Mouse (Mus musculus): ENCODE data around the gene Eloa. TPM values are rescaled to one million over a fixed set of nuclear protein-coding genes. Genes with fewer than 3 reads are reported as not detected.
A peak's percentile ranks its signal among the peaks of the same experiment; 100 is the strongest.
"Not testable (repeated sequence)": the region's sequence is repeated elsewhere in the genome, so short reads cannot be mapped to it uniquely, and the experiment has no call there.

The Eloa gene
- 38.2 and 39.4 TPM in 2 replicates for polyA plus RNA-seq (2016; fragmentation: Nextera tagmentation; extraction: Ambion mirVana)

- H3K9ac ChIP-seq: peak within 1 kb of the TSS; percentile 100
- WGBS (ENCODE audit: insufficient replicate concordance): 1% methylated on average over 38 of the region's 48 CpGs
- peaks cover 20% of the 10 kb centered on the region for H3K36me3 ChIP-seq
- H3K27me3 ChIP-seq (replicated peaks): no peaks in the 10 kb centered on the region
- peak; percentile 97 for ATAC-seq
- H3K27ac ChIP-seq: peak within 1 kb of the TSS; percentile 96
- peak within 1 kb of the TSS; percentile 98 for H3K4me3 ChIP-seq
- H3K4me1 ChIP-seq: peaks cover 37% of the 10 kb centered on the region
- H3K4me2 ChIP-seq: peak within 1 kb of the TSS; percentile 90
- no peaks in the 10 kb centered on the region for H3K9me3 ChIP-seq (replicated peaks)
These were observed at the start of gene Eloa for GRCm38 (mm10) chr4:136021549-136022047. Gene Eloa, minus strand, starts transcription at chr4:136021763.

GRCm38 (mm10) chr4:136071178-136071714, 49.7 kb upstream of the Eloa start:
- Histone ChIP-seq H3K9me3 (replicated peaks) (no peaks in the 10 kb centered on the region), H3K4me3 (no peak overlapping the region), H3K4me1 (peaks cover 20% of the 10 kb centered on the region), H3K27ac (no peak overlapping the region), H3K27me3 (replicated peaks) (peaks cover 58% of the 10 kb centered on the region), H3K36me3 (no peaks in the 10 kb centered on the region), H3K4me2 (no peak overlapping the region), H3K9ac (no peak overlapping the region)
- 4% methylated on average over 15 of the region's 15 CpGs for WGBS (ENCODE audit: insufficient replicate concordance)
- ATAC-seq: 0 out of 2 replicates have a peak, but pooled peaks have one; percentile 23

GRCm38 (mm10) chr4:136070592-136070991, 49.0 kb upstream of the Eloa start:
- Histone ChIP-seq H3K27me3 (replicated peaks) (peaks cover 61% of the 10 kb centered on the region), H3K4me3 (no peak overlapping the region), H3K27ac (no peak overlapping the region), H3K4me1 (peaks cover 20% of the 10 kb centered on the region), H3K36me3 (no peaks in the 10 kb centered on the region), H3K4me2 (no peak overlapping the region), H3K9me3 (replicated peaks) (no peaks in the 10 kb centered on the region), H3K9ac (no peak overlapping the region)
- no peak for ATAC-seq
- 38% methylated on average over 6 of the region's 6 CpGs for WGBS (ENCODE audit: insufficient replicate concordance)

- H3K4me1 ChIP-seq: peaks cover 20% of the 10 kb centered on the region
- peaks cover 67% of the 10 kb centered on the region for H3K27me3 ChIP-seq (replicated peaks)
- no peaks in the 10 kb centered on the region for H3K36me3 ChIP-seq
- no peak overlapping the region for H3K27ac ChIP-seq
- H3K4me2 ChIP-seq: no peak overlapping the region
- 0 out of 2 replicates have a peak, but pooled peaks have one; percentile 30 for ATAC-seq
- H3K4me3 ChIP-seq: no peak overlapping the region
- H3K9me3 ChIP-seq (replicated peaks): no peaks in the 10 kb centered on the region
- WGBS (ENCODE audit: insufficient replicate concordance): 2% methylated on average over 18 of the region's 18 CpGs
- no peak overlapping the region for H3K9ac ChIP-seq
These were observed 48.4 kb upstream of the Eloa start for GRCm38 (mm10) chr4:136069954-136070353.

- Histone ChIP-seq H3K27ac (no peak overlapping the region), H3K4me1 (peaks cover 20% of the 10 kb centered on the region), H3K36me3 (no peaks in the 10 kb centered on the region), H3K9ac (no peak overlapping the region), H3K27me3 (replicated peaks) (peaks cover 71% of the 10 kb centered on the region), H3K4me2 (no peak overlapping the region), H3K9me3 (replicated peaks) (no peaks in the 10 kb centered on the region), H3K4me3 (no peak overlapping the region)
- ATAC-seq: peak; percentile 66
- 28% methylated on average over 4 of the region's 4 CpGs for WGBS (ENCODE audit: insufficient replicate concordance)
These were observed 47.8 kb upstream of the Eloa start for GRCm38 (mm10) chr4:136069313-136069712.

- H3K27ac ChIP-seq: no peak overlapping the region
- no peaks in the 10 kb centered on the region for H3K9me3 ChIP-seq (replicated peaks)
- no peak overlapping the region for H3K9ac ChIP-seq
- ATAC-seq: no peak
- no peaks in the 10 kb centered on the region for H3K36me3 ChIP-seq
- no peak overlapping the region for H3K4me3 ChIP-seq
- H3K4me1 ChIP-seq: no peaks in the 10 kb centered on the region
- WGBS (ENCODE audit: insufficient replicate concordance): 73% methylated on average over 4 of the region's 4 CpGs
- peaks cover 47% of the 10 kb centered on the region for H3K27me3 ChIP-seq (replicated peaks)
- no peak overlapping the region for H3K4me2 ChIP-seq
These were observed 41.6 kb upstream of the Eloa start for GRCm38 (mm10) chr4:136063143-136063542.

GRCm38 (mm10) chr4:136059800-136060488, 38.4 kb upstream of the Eloa start:
- H3K9me3 ChIP-seq (replicated peaks); H3K4me3 ChIP-seq; H3K9ac ChIP-seq; H3K27ac ChIP-seq; H3K36me3 ChIP-seq; H3K4me1 ChIP-seq; ATAC-seq; H3K4me2 ChIP-seq: not testable (repeated sequence)
- H3K27me3 ChIP-seq (replicated peaks): peaks cover 45% of the 10 kb centered on the region
- 42% methylated on average over 9 of the region's 9 CpGs for WGBS (ENCODE audit: insufficient replicate concordance)

- Histone ChIP-seq H3K9ac (no peak overlapping the region), H3K4me2 (no peak overlapping the region), H3K9me3 (replicated peaks) (no peaks in the 10 kb centered on the region), H3K27me3 (replicated peaks) (peaks cover 43% of the 10 kb centered on the region), H3K27ac (no peak overlapping the region), H3K4me1 (peaks cover 5% of the 10 kb centered on the region), H3K36me3 (no peaks in the 10 kb centered on the region), H3K4me3 (no peak overlapping the region)
- ATAC-seq: no peak
- 70% methylated on average over 5 of the region's 5 CpGs for WGBS (ENCODE audit: insufficient replicate concordance)
These were observed 36.4 kb upstream of the Eloa start for GRCm38 (mm10) chr4:136057916-136058315.

- 31% methylated on average over 1 of the region's 1 CpGs for WGBS (ENCODE audit: insufficient replicate concordance)
- H3K4me3 ChIP-seq: no peak overlapping the region
- peaks cover 28% of the 10 kb centered on the region for H3K27me3 ChIP-seq (replicated peaks)
- H3K9ac ChIP-seq: no peak overlapping the region
- H3K4me1 ChIP-seq: peaks cover 18% of the 10 kb centered on the region
- H3K9me3 ChIP-seq (replicated peaks): no peaks in the 10 kb centered on the region
- ATAC-seq: no peak
- H3K4me2 ChIP-seq: no peak overlapping the region
- no peak overlapping the region for H3K27ac ChIP-seq
- H3K36me3 ChIP-seq: peaks cover 16% of the 10 kb centered on the region
These were observed 34.5 kb upstream of the Eloa start for GRCm38 (mm10) chr4:136056030-136056429.

- Histone ChIP-seq H3K27me3 (replicated peaks) (peaks cover 24% of the 10 kb centered on the region), H3K4me3 (no peak overlapping the region), H3K9ac (no peak overlapping the region), H3K27ac (peak overlapping the region; percentile 89; the same call in 1 of the 2 replicates), H3K4me2 (peak overlapping the region; percentile 82), H3K4me1 (peaks cover 40% of the 10 kb centered on the region), H3K36me3 (peaks cover 37% of the 10 kb centered on the region), H3K9me3 (replicated peaks) (no peaks in the 10 kb centered on the region)
- no peak for ATAC-seq
- WGBS (ENCODE audit: insufficient replicate concordance): 64% methylated on average over 5 of the region's 5 CpGs
These were observed 32.3 kb upstream of the Eloa start for GRCm38 (mm10) chr4:136053843-136054242.

GRCm38 (mm10) chr4:136053247-136053596, 31.7 kb upstream of the Eloa start, which contains the start of gene Rpl11:
Gene Rpl11, minus strand, starts transcription at chr4:136053428.
- ATAC-seq: peak; percentile 92
- WGBS (ENCODE audit: insufficient replicate concordance): under 1% methylated on average over 21 of the region's 21 CpGs
- peak within 1 kb of the TSS; percentile 99 for H3K4me3 ChIP-seq
- H3K27me3 ChIP-seq (replicated peaks): peaks cover 24% of the 10 kb centered on the region
- H3K27ac ChIP-seq: peak within 1 kb of the TSS; percentile 89
- H3K4me1 ChIP-seq: peaks cover 46% of the 10 kb centered on the region
- peak within 1 kb of the TSS; percentile 99 for H3K9ac ChIP-seq
- peaks cover 44% of the 10 kb centered on the region for H3K36me3 ChIP-seq
- H3K4me2 ChIP-seq: peak within 1 kb of the TSS; percentile 82
- no peaks in the 10 kb centered on the region for H3K9me3 ChIP-seq (replicated peaks)

GRCm38 (mm10) chr4:136052534-136053246, 31.1 kb upstream of the Eloa start:
- H3K4me3 ChIP-seq: peak overlapping the region; percentile 99
- H3K9me3 ChIP-seq (replicated peaks): no peaks in the 10 kb centered on the region
- peak overlapping the region; percentile 82 for H3K4me2 ChIP-seq
- H3K27me3 ChIP-seq (replicated peaks): peaks cover 24% of the 10 kb centered on the region
- H3K9ac ChIP-seq: peak overlapping the region; percentile 99
- peaks cover 49% of the 10 kb centered on the region for H3K36me3 ChIP-seq
- ATAC-seq: peak; percentile 67
- H3K4me1 ChIP-seq: peaks cover 52% of the 10 kb centered on the region
- H3K27ac ChIP-seq: peak overlapping the region; percentile 89
- WGBS (ENCODE audit: insufficient replicate concordance): under 1% methylated on average over 50 of the region's 50 CpGs

Measured in liver, embryonic 12.5 days (tissue).